Mouse (Mus musculus) spleen, adult 2 months (tissue): ENCODE measurements at regions not wholly inside any gene's neighbourhood (a gene's known extent, or its start where the extent isn't known, plus 50 kb on each side); places are given as distances from the start of the nearest gene placed in this dataset.

Experiments used
- CTCF ChIP-seq: fragments of 200-500 bp; IDR thresholded peaks from 2 replicates; pipeline ENCODE4 v1.5.1; 2011; ENCODE audit warnings: mild to moderate bottlenecking, inconsistent platforms; ENCODE audit not compliant: insufficient read depth, insufficient read length, insufficient replicate concordance; ENCODE audit errors: extremely low read depth
- POLR2A ChIP-seq: fragments of 200-500 bp; IDR thresholded peaks from 2 replicates; pipeline ENCODE4 v1.6.1; 2011; ENCODE audit warnings: low read depth, low read length, inconsistent platforms

GRCm38 (mm10) chr11:71390151-71390550, 159.6 kb upstream of the Nlrp1b start:
- TF ChIP-seq CTCF, result no peak
- TF ChIP-seq POLR2A, result no peak
